Mouse (Mus musculus) small intestine, adult 2 months (tissue): ENCODE results near the gene Rnf130.

Experiments
- CTCF ChIP-seq: fragments of 200-500 bp; IDR thresholded peaks from 2 replicates; pipeline ENCODE4 v1.5.1; 2012; ENCODE audit warnings: low read depth, mild to moderate bottlenecking, control low read depth, inconsistent platforms, low read length, moderate library complexity, mixed read lengths; ENCODE audit not compliant: insufficient replicate concordance, insufficient read length; ENCODE audit errors: extremely low read depth
- POLR2A ChIP-seq: fragments of 200-500 bp; IDR thresholded peaks from 2 replicates; pipeline ENCODE4 v1.6.1; 2012; ENCODE audit warnings: low read depth, mild to moderate bottlenecking, control low read depth, inconsistent platforms, low read length, moderate library complexity

DNA sequence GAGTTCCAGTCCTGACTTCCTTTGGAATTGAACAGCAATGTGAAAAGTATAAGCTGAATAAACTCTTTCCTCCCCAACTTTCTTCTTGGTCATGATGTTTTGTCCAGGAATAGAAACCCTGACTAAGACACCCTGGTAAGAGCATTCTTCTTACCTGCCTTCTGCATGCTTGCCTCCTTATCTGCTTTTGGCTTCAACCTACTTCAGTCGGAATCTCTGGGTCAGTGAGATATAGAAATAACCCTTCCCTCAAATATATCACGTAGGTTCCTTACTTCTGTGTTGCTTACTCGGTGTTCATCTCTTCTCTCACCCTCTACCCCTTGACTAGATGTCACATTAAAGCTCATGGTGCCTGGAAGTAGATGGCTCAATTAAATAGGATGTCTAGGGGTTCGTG is 19.3 kb downstream of the Rnf130 start:
- TF ChIP-seq CTCF: no peak
- TF ChIP-seq POLR2A: no peak
